Mouse (Mus musculus) intestine, postnatal 0 days (tissue): Measurements from ENCODE around the gene Polk. TPM values are rescaled to one million over a fixed set of nuclear protein-coding genes. Genes with fewer than 3 reads are reported as not detected.

Experiments
- ATAC-seq: fragments of 200-750 bp; cut with Nextera tagmentation; 2 replicates; pipeline ENCODE4 v1.8.0; 2017; ENCODE audit warnings: mild to moderate bottlenecking, moderate TSS enrichment, moderate library complexity
- H3K27ac ChIP-seq: fragments of 300-500 bp; sonication (generic); 2 replicates; pipeline ENCODE4 v1.5.1; 2014; ENCODE audit warnings: mild to moderate bottlenecking, low read depth, low read length, moderate library complexity
- H3K27me3 ChIP-seq: fragments of 300-500 bp; sonication (generic); replicated peaks from 2 replicates; pipeline ENCODE4 v1.6.1; 2014; ENCODE audit warnings: low read length, mixed read lengths; ENCODE audit not compliant: control insufficient read depth, insufficient read depth
- H3K36me3 ChIP-seq: fragments of 300-500 bp; sonication (generic); 2 replicates; pipeline ENCODE4 v1.6.1; 2014; ENCODE audit warnings: mild to moderate bottlenecking, moderate library complexity; ENCODE audit not compliant: control insufficient read depth, insufficient read depth
- H3K4me1 ChIP-seq: fragments of 300-500 bp; sonication (generic); replicated peaks from 2 replicates; pipeline ENCODE4 v1.6.1; 2014; ENCODE audit warnings: antibody characterized with exemption, low read length, mixed read lengths; ENCODE audit not compliant: control insufficient read depth, insufficient read depth
- H3K4me2 ChIP-seq: fragments of 300-500 bp; sonication (generic); replicated peaks from 2 replicates; pipeline ENCODE4 v1.6.1; 2014; ENCODE audit warnings: low read depth, mild to moderate bottlenecking, moderate library complexity
- H3K4me3 ChIP-seq: fragments of 300-500 bp; sonication (generic); 2 replicates; pipeline ENCODE4 v1.5.1; 2014; ENCODE audit warnings: low read depth, low read length
- H3K9ac ChIP-seq: fragments of 300-500 bp; sonication (generic); 2 replicates; pipeline ENCODE4 v1.6.1; 2014; ENCODE audit warnings: mild to moderate bottlenecking, low read depth, low read length
- H3K9me3 ChIP-seq: fragments of 300-500 bp; sonication (generic); 2 replicates; pipeline ENCODE4 v1.6.1; 2016; ENCODE audit warnings: mixed run types; ENCODE audit not compliant: control insufficient read depth
- CTCF ChIP-seq: sonication (generic); IDR thresholded peaks from 2 replicates; pipeline ENCODE4 v1.5.1; 2016; ENCODE audit warnings: low read depth, mild to moderate bottlenecking, control low read depth, antibody characterized with exemption, moderate library complexity
- WGBS: fragments of 180-500 bp; shearing (Covaris S2); extraction: QIAGEN DNeasy Blood & Tissue Kit; methylation state at CpG from one replicate; pipeline ENCODE4 v1.1.7; 2014; 5-methylcytosine and 5-hydroxymethylcytosine counted together
- polyA plus RNA-seq: library from polyadenylated mRNA; unstranded; fragments of >200 nt; fragmentation: Nextera tagmentation; extraction: Ambion mirVana; gene quantifications from 2 replicates; pipeline ENCODE4 v1.2.1, GENCODE M21; 2015

Polk gene
- polyA plus RNA-seq, 1 experiment from 2014 or later, result 2.1 TPM

GRCm38 (mm10) chr13:96434899-96435331 is 107.5 kb downstream of the Polk start:
- no peak overlapping the region for H3K9ac ChIP-seq
- H3K27ac ChIP-seq, result no peak overlapping the region
- TF ChIP-seq CTCF, result no peak
- WGBS, result 17% methylated on average over 5 of the region's 5 CpGs
- peaks cover 18% of the 10 kb centered on the region for H3K4me1 ChIP-seq
- no peaks in the 10 kb centered on the region for H3K36me3 ChIP-seq
- no peak overlapping the region for H3K4me2 ChIP-seq
- H3K4me3 ChIP-seq, result no peak overlapping the region
- no peak for ATAC-seq
- no peaks in the 10 kb centered on the region for H3K27me3 ChIP-seq
- no peaks in the 10 kb centered on the region for H3K9me3 ChIP-seq

- TF ChIP-seq CTCF, result no peak
- peak overlapping the region; percentile 37; the same call in 1 of the 2 replicates for H3K4me2 ChIP-seq
- H3K27me3 ChIP-seq, result no peaks in the 10 kb centered on the region
- 24% methylated on average over 11 of the region's 11 CpGs for WGBS
- H3K9me3 ChIP-seq, result no peaks in the 10 kb centered on the region
- H3K27ac ChIP-seq, result peak overlapping the region; percentile 63
- no peaks in the 10 kb centered on the region for H3K36me3 ChIP-seq
- H3K4me1 ChIP-seq, result peaks cover 18% of the 10 kb centered on the region
- no peak overlapping the region for H3K4me3 ChIP-seq
- no peak overlapping the region for H3K9ac ChIP-seq
- ATAC-seq, result peak; percentile 73
Measured at GRCm38 (mm10) chr13:96433648-96434190, 108.7 kb downstream of the Polk start.

- WGBS, result 61% methylated on average over 6 of the region's 6 CpGs
- Histone ChIP-seq H3K4me1 (peaks cover 18% of the 10 kb centered on the region), H3K4me2 (0 out of 2 replicates have a peak overlapping the region, but pooled peaks have one; percentile 37), H3K9me3 (no peaks in the 10 kb centered on the region), H3K36me3 (no peaks in the 10 kb centered on the region), H3K27ac (peak overlapping the region; percentile 63), H3K4me3 (no peak overlapping the region), H3K27me3 (no peaks in the 10 kb centered on the region), H3K9ac (no peak overlapping the region)
- TF ChIP-seq CTCF, result no peak
- ATAC-seq, result no peak
Measured at GRCm38 (mm10) chr13:96433041-96433440, 109.3 kb downstream of the Polk start.

DNA sequence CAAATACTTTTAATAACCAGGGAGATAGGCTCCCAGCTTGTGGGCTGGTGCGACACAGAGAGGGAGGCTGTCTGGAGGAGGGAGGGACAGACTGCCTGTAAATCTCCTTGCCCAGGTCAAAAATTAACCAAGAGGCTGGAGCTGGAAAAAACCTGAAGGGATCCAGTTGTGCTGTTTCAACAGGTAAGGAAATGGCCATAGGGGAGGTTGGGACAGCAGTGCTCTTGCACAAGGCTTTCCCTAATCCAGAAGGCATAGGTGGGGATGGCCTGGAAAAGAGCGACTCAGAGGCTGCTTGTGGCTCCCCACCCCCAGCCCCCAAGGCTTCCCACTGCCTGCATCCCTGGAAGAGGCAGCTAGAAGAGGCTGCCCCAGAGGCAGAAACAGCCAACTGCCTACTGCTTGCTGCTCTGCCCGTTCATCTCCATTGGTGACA is 110.0 kb downstream of the Polk start:
- no peaks in the 10 kb centered on the region for H3K9me3 ChIP-seq
- no peak overlapping the region for H3K4me3 ChIP-seq
- H3K4me1 ChIP-seq, result peaks cover 18% of the 10 kb centered on the region
- WGBS, result 21% methylated on average over 3 of the region's 3 CpGs
- ATAC-seq, result peak; percentile 77
- no peaks in the 10 kb centered on the region for H3K27me3 ChIP-seq
- no peaks in the 10 kb centered on the region for H3K36me3 ChIP-seq
- peak overlapping the region; percentile 37; the same call in 1 of the 2 replicates for H3K4me2 ChIP-seq
- TF ChIP-seq CTCF, result no peak
- no peak overlapping the region for H3K9ac ChIP-seq
- H3K27ac ChIP-seq, result peak overlapping the region; percentile 84

DNA sequence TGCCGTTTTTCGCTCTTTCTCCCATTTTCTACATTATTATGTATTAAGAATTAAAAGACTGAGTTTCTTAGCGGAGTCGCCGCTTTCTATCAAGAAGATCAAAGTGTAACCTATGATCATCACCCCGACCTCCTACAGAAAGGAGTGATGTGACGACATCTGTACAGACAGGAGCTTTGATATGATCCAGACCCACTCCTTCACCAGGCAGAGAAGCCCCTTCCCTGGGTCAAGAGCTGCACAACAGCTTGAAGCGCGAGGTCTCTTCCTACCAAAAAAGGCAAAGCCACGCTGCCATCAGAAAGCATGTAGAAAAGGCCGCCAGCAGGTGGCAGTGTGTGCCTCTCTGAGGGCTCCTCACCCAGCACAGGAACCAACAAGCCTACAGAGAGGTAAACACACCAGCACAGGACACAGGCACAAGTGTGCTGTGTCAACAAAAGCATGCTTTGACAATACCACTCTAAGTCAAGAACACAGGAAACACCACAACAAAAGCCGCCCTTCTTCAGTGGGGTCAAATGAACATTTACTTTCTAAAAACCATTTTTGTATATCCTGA is 110.7 kb downstream of the Polk start:
- H3K4me3 ChIP-seq, result no peak overlapping the region
- H3K27ac ChIP-seq, result no peak overlapping the region
- 28% methylated on average over 12 of the region's 12 CpGs for WGBS
- H3K36me3 ChIP-seq, result no peaks in the 10 kb centered on the region
- no peaks in the 10 kb centered on the region for H3K27me3 ChIP-seq
- peak; percentile 78 for ATAC-seq
- peaks cover 18% of the 10 kb centered on the region for H3K4me1 ChIP-seq
- H3K4me2 ChIP-seq, result 0 out of 2 replicates have a peak overlapping the region, but pooled peaks have one; percentile 0
- H3K9ac ChIP-seq, result no peak overlapping the region
- no peaks in the 10 kb centered on the region for H3K9me3 ChIP-seq
- TF ChIP-seq CTCF, result peak; percentile 98

Other genes with a start within 250 kb of the Polk start
- gene Poc5, start 154.3 kb downstream of the Polk start, polyA plus RNA-seq, result 4.6 and 5.6 TPM in 2 replicates
- 0.14 and 0.25 TPM in 2 replicates for gene Ankdd1b, start 71.4 kb downstream of the Polk start, polyA plus RNA-seq
- gene Gm17622, start 51.8 kb downstream of the Polk start, polyA plus RNA-seq, result not detected in 2 replicates
- 6.8 and 8.0 TPM in 2 replicates for gene Col4a3bp, start within 50 bp of the Polk start, polyA plus RNA-seq
- gene Hmgcr, start 128.4 kb upstream of the Polk start, polyA plus RNA-seq, result 23.2 and 24.4 TPM in 2 replicates
- gene Ankrd31, start 205.7 kb upstream of the Polk start, polyA plus RNA-seq, result 0.04 TPM in 1 of 2 replicates, not detected in the other